Mouse (Mus musculus): ENCODE measurements around the gene Tmem25. TPM values are rescaled to one million over a fixed set of nuclear protein-coding genes. Genes with fewer than 3 reads are reported as not detected.

Tmem25 gene
- polyA plus RNA-seq, 1 experiment = 0.90 TPM

DNA sequence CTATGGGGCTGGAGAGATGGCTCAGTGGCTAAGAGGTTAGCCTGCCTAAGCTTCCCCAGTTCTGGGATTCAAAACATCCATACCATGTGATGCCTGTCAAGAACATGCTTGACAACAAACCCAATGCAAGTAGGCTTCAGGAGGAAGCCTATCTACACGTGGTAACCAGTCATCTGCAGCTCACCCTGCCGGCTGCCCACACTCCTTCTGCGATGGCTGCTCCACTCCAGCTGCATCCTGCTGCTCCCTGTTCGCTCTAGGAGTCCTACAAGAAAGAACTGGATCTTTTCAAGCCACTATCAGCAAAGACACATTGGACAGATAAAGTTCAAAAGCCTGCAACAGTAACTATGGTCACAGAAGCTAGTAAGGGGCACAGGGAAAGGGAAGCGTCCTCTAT, 18.4 kb upstream of the Tmem25 start:
- Histone ChIP-seq H3K27ac (ENCODE audit: insufficient read depth, low read length) (no peak overlapping the region), H3K4me3 (ENCODE audit: insufficient read depth, low read length) (no peak overlapping the region), H3K4me1 (ENCODE audit: control insufficient read depth, insufficient read depth, low read length) (no peaks in the 10 kb centered on the region)
- no peak for TF ChIP-seq POLR2A (IDR thresholded peaks at IDR 0.05; ENCODE audit: low read depth, low read length)
- no peak for TF ChIP-seq CTCF (IDR thresholded peaks at IDR 0.05; ENCODE audit: borderline replicate concordance, insufficient read depth, low read length)

DNA sequence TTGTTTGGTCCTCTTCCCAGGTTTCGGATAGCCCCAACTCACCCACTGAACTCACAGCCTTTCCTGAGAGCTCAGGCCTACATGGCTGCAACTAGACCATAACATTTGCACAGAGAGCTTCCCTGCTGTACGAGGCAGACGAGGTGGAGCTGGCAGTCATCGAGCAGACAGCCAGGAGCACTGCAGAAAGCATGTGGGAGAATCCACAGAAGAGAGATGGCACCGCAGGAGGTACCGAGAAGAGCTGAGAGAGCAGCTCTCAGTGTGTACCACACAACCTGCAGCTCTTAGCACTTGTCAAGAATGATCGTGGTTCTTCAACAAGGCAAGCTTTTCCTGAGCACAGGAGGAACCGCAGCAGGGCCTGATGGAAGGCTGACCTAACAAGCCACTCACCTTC, 15.1 kb upstream of the Tmem25 start:
- TF ChIP-seq POLR2A (IDR thresholded peaks at IDR 0.05; ENCODE audit: low read depth, low read length) = no peak
- no peak for TF ChIP-seq CTCF (IDR thresholded peaks at IDR 0.05; ENCODE audit: borderline replicate concordance, insufficient read depth, low read length)
- no peak overlapping the region for H3K27ac ChIP-seq (ENCODE audit: insufficient read depth, low read length)
- no peak overlapping the region for H3K4me3 ChIP-seq (ENCODE audit: insufficient read depth, low read length)
- no peaks in the 10 kb centered on the region for H3K4me1 ChIP-seq (ENCODE audit: control insufficient read depth, insufficient read depth, low read length)

GRCm38 (mm10) chr9:44810316-44810715, 11.2 kb upstream of the Tmem25 start:
- Histone ChIP-seq H3K27ac (ENCODE audit: insufficient read depth, low read length) (no peak overlapping the region), H3K4me3 (ENCODE audit: insufficient read depth, low read length) (no peak overlapping the region)

GRCm38 (mm10) chr9:44807778-44808177, 8.7 kb upstream of the Tmem25 start:
- TF ChIP-seq POLR2A (IDR thresholded peaks at IDR 0.05; ENCODE audit: low read depth, low read length) = no peak
- TF ChIP-seq CTCF (IDR thresholded peaks at IDR 0.05; ENCODE audit: borderline replicate concordance, insufficient read depth, low read length) = no peak
- Histone ChIP-seq H3K4me3 (ENCODE audit: insufficient read depth, low read length) (no peak overlapping the region), H3K4me1 (ENCODE audit: control insufficient read depth, insufficient read depth, low read length) (no peaks in the 10 kb centered on the region), H3K27ac (ENCODE audit: insufficient read depth, low read length) (no peak overlapping the region)

More at GRCm38 (mm10) chr9:44810316-44810715, 11.2 kb upstream of the Tmem25 start:
- TF ChIP-seq CTCF (IDR thresholded peaks at IDR 0.05; ENCODE audit: borderline replicate concordance, insufficient read depth, low read length) = no peak
- no peak for TF ChIP-seq POLR2A (IDR thresholded peaks at IDR 0.05; ENCODE audit: low read depth, low read length)
- no peaks in the 10 kb centered on the region for H3K4me1 ChIP-seq (ENCODE audit: control insufficient read depth, insufficient read depth, low read length)

GRCm38 (mm10) chr9:44807141-44807540, 8.0 kb upstream of the Tmem25 start:
- no peak overlapping the region for H3K4me3 ChIP-seq (ENCODE audit: insufficient read depth, low read length)

GRCm38 (mm10) chr9:44805536-44805935, 6.4 kb upstream of the Tmem25 start:
- Histone ChIP-seq H3K4me3 (ENCODE audit: insufficient read depth, low read length) (no peak overlapping the region), H3K27ac (ENCODE audit: insufficient read depth, low read length) (no peak overlapping the region), H3K4me1 (ENCODE audit: control insufficient read depth, insufficient read depth, low read length) (no peaks in the 10 kb centered on the region)
- TF ChIP-seq POLR2A (IDR thresholded peaks at IDR 0.05; ENCODE audit: low read depth, low read length) = no peak
- no peak for TF ChIP-seq CTCF (IDR thresholded peaks at IDR 0.05; ENCODE audit: borderline replicate concordance, insufficient read depth, low read length)

More at GRCm38 (mm10) chr9:44807141-44807540, 8.0 kb upstream of the Tmem25 start:
- TF ChIP-seq POLR2A (IDR thresholded peaks at IDR 0.05; ENCODE audit: low read depth, low read length) (no peak), CTCF (IDR thresholded peaks at IDR 0.05; ENCODE audit: borderline replicate concordance, insufficient read depth, low read length) (no peak)
- no peaks in the 10 kb centered on the region for H3K4me1 ChIP-seq (ENCODE audit: control insufficient read depth, insufficient read depth, low read length)
- no peak overlapping the region for H3K27ac ChIP-seq (ENCODE audit: insufficient read depth, low read length)

DNA sequence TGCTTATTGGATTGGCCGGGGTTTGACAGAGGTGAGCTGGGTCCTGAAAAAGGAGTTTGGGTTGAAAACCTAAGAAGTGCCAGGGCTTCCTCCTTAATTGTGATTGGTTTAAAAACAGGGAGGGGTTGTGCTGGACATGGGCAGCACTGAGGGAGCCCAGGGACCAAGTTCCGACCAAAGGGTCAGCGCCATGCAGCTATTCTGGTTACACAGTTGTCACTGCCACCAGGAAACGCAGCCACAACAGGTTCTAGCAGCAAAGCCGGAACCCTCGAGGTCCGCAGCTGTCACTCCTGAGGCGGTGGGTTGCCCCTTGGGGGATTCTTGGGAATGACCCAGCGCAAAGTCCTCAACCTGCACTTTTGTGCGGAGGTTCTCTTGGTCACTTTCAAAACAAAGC, 5.6 kb upstream of the Tmem25 start:
- Histone ChIP-seq H3K4me1 (ENCODE audit: control insufficient read depth, insufficient read depth, low read length) (no peaks in the 10 kb centered on the region), H3K27ac (ENCODE audit: insufficient read depth, low read length) (no peak overlapping the region), H3K4me3 (ENCODE audit: insufficient read depth, low read length) (no peak overlapping the region)
- TF ChIP-seq CTCF (IDR thresholded peaks at IDR 0.05; ENCODE audit: borderline replicate concordance, insufficient read depth, low read length) (no peak), POLR2A (IDR thresholded peaks at IDR 0.05; ENCODE audit: low read depth, low read length) (no peak)

- H3K4me3 ChIP-seq (ENCODE audit: insufficient read depth, low read length) = no peak within 1 kb of the TSS
- no peaks in the 10 kb centered on the region for H3K4me1 ChIP-seq (ENCODE audit: control insufficient read depth, insufficient read depth, low read length)
- no peak within 1 kb of the TSS for H3K27ac ChIP-seq (ENCODE audit: insufficient read depth, low read length)
- TF ChIP-seq POLR2A (IDR thresholded peaks at IDR 0.05; ENCODE audit: low read depth, low read length) = no peak
- no peak for TF ChIP-seq CTCF (IDR thresholded peaks at IDR 0.05; ENCODE audit: borderline replicate concordance, insufficient read depth, low read length)
Measured at GRCm38 (mm10) chr9:44802808-44803450, 3.8 kb upstream of the Tmem25 start, which contains the start of gene Ttc36. Gene Ttc36 (minus strand): TSS chr9:44803072.

GRCm38 (mm10) chr9:44801669-44802068, 2.6 kb upstream of the Tmem25 start:
- Histone ChIP-seq H3K4me3 (ENCODE audit: insufficient read depth, low read length) (no peak overlapping the region), H3K4me1 (ENCODE audit: control insufficient read depth, insufficient read depth, low read length) (no peaks in the 10 kb centered on the region), H3K27ac (ENCODE audit: insufficient read depth, low read length) (no peak overlapping the region)
- TF ChIP-seq CTCF (IDR thresholded peaks at IDR 0.05; ENCODE audit: borderline replicate concordance, insufficient read depth, low read length) = no peak
- no peak for TF ChIP-seq POLR2A (IDR thresholded peaks at IDR 0.05; ENCODE audit: low read depth, low read length)

GRCm38 (mm10) chr9:44799958-44800324, 834 bp upstream of the Tmem25 start:
- no peak overlapping the region for H3K27ac ChIP-seq (ENCODE audit: insufficient read depth, low read length)
- TF ChIP-seq CTCF (IDR thresholded peaks at IDR 0.05; ENCODE audit: borderline replicate concordance, insufficient read depth, low read length) (no peak), POLR2A (IDR thresholded peaks at IDR 0.05; ENCODE audit: low read depth, low read length) (no peak)
- H3K4me1 ChIP-seq (ENCODE audit: control insufficient read depth, insufficient read depth, low read length) = no peaks in the 10 kb centered on the region
- peak overlapping the region; percentile 50; the same call in 1 of the 2 replicates for H3K4me3 ChIP-seq (ENCODE audit: insufficient read depth, low read length)

Measured in embryonic fibroblast, embryonic 13.5 days (primary cell).